Mouse (Mus musculus): ENCODE data around the gene Tmem231.

GRCm38 (mm10) chr8:111883615-111884014 is 50.1 kb downstream of the Tmem231 start:
- TF ChIP-seq GATA1 (IDR thresholded peaks at IDR 0.05; ENCODE audit: borderline replicate concordance, low read length) (no peak), FLI1 (IDR thresholded peaks at IDR 0.05; ENCODE audit: low read length) (no peak)

Data from megakaryocyte, embryonic 14.5 days (primary cell).